Mouse (Mus musculus) lung, embryonic 16.5 days (tissue): ENCODE data around the gene Nexn. TPM values are rescaled to one million over a fixed set of nuclear protein-coding genes. Genes with fewer than 3 reads are reported as not detected.

Experiments
- ATAC-seq: fragments of 200-750 bp; cut with Nextera tagmentation; 2 replicates; pipeline ENCODE4 v1.8.0; 2017; ENCODE audit warnings: low read depth, mild to moderate bottlenecking, moderate library complexity
- H3K27ac ChIP-seq: fragments of 300-500 bp; sonication (generic); 2 replicates; pipeline ENCODE4 v1.5.1; 2014; ENCODE audit warnings: mild to moderate bottlenecking, control low read depth, low read length
- H3K27me3 ChIP-seq: fragments of 300-500 bp; sonication (generic); 2 replicates; pipeline ENCODE4 v1.6.1; 2014; ENCODE audit warnings: low read depth, low read length, mixed read lengths; ENCODE audit not compliant: control insufficient read depth, insufficient read depth
- H3K36me3 ChIP-seq: fragments of 300-500 bp; sonication (generic); 2 replicates; pipeline ENCODE4 v1.6.1; 2014; ENCODE audit warnings: low read length; ENCODE audit not compliant: control insufficient read depth, insufficient read depth
- H3K4me1 ChIP-seq: fragments of 300-500 bp; sonication (generic); replicated peaks from 2 replicates; pipeline ENCODE4 v1.6.1; 2014; ENCODE audit warnings: low read length, mixed read lengths; ENCODE audit not compliant: control insufficient read depth, insufficient read depth
- H3K4me2 ChIP-seq: fragments of 300-500 bp; sonication (generic); 2 replicates; pipeline ENCODE4 v1.6.1; 2014; ENCODE audit warnings: low read depth, low read length, control low read depth
- H3K4me3 ChIP-seq: fragments of 300-500 bp; sonication (generic); 2 replicates; pipeline ENCODE4 v1.5.1; 2014; ENCODE audit warnings: mild to moderate bottlenecking, low read length, control low read depth
- H3K9ac ChIP-seq: fragments of 300-500 bp; sonication (generic); 2 replicates; pipeline ENCODE4 v1.6.1; 2014; ENCODE audit warnings: low read length, control low read depth
- H3K9me3 ChIP-seq: fragments of 300-500 bp; sonication (generic); 2 replicates; pipeline ENCODE4 v1.6.1; 2016; ENCODE audit warnings: low read length; ENCODE audit not compliant: control insufficient read depth
- WGBS: fragments of 180-500 bp; shearing (Covaris S2); extraction: QIAGEN DNeasy Blood & Tissue Kit; methylation state at CpG from one replicate; pipeline ENCODE4 v1.1.7; 2014; 5-methylcytosine and 5-hydroxymethylcytosine counted together
- polyA plus RNA-seq: library from polyadenylated mRNA; unstranded; fragments of >200 nt; fragmentation: Nextera tagmentation; extraction: Ambion mirVana; gene quantifications from 2 replicates; pipeline ENCODE4 v1.2.1, GENCODE M21; 2015

The Nexn gene
- polyA plus RNA-seq, 1 experiment from 2014 or later: 79.2 TPM

DNA sequence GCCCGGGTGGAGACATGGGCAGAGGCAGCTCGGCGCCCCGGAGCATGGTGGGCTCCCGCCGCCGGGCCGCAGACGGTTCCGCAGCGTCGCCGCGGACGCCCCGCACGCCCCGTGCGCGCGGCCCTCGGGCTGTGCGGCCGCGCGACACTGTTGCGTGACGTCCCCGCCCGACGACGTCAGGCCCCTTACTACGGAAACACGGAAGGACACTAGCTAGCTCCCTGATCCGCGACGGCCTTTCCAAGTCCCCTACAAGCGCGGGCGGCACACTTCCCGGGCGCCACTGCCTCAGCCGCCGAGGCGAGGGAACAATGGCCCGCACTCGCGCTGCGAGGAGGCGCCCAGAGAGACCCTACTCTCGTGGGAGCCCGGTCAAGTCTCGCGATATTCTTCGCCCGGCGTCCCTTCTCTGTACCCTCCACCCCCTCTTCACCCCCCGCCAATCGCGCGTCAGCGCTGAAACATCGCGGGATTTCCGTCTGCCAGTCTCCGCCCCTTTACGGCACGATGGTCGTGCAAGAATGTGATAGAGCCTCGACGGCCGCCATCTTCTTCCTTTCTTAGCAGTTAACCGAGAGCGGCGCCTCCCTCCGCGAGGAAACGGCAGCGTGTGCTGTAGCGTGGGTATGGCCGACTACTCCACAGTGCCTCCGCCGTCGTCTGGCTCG is 56.0 kb downstream of the Nexn start, which contains the start of the genes Dnajb4 and Fubp1:
Gene Dnajb4 (minus strand): TSS at position 336 of the 668 bp plus-strand sequence.
Gene Fubp1 (plus strand): TSS at position 456 of the 668 bp plus-strand sequence.
- Histone ChIP-seq H3K9ac (peak within 1 kb of the TSS; percentile 100), H3K9me3 (no peaks in the 10 kb centered on the region), H3K27me3 (no peaks in the 10 kb centered on the region), H3K4me1 (peaks cover 19% of the 10 kb centered on the region), H3K36me3 (no peaks in the 10 kb centered on the region), H3K27ac (peak within 1 kb of the TSS; percentile 99), H3K4me3 (peak within 1 kb of the TSS; percentile 94), H3K4me2 (peak within 1 kb of the TSS; percentile 70)
- ATAC-seq: peak; percentile 97
- under 1% methylated on average over 84 of the region's 85 CpGs for WGBS

GRCm38 (mm10) chr3:152209177-152209966 is 56.8 kb downstream of the Nexn start:
- H3K9me3 ChIP-seq: no peaks in the 10 kb centered on the region
- ATAC-seq: peak; percentile 23
- H3K4me3 ChIP-seq: peak overlapping the region; percentile 94

DNA sequence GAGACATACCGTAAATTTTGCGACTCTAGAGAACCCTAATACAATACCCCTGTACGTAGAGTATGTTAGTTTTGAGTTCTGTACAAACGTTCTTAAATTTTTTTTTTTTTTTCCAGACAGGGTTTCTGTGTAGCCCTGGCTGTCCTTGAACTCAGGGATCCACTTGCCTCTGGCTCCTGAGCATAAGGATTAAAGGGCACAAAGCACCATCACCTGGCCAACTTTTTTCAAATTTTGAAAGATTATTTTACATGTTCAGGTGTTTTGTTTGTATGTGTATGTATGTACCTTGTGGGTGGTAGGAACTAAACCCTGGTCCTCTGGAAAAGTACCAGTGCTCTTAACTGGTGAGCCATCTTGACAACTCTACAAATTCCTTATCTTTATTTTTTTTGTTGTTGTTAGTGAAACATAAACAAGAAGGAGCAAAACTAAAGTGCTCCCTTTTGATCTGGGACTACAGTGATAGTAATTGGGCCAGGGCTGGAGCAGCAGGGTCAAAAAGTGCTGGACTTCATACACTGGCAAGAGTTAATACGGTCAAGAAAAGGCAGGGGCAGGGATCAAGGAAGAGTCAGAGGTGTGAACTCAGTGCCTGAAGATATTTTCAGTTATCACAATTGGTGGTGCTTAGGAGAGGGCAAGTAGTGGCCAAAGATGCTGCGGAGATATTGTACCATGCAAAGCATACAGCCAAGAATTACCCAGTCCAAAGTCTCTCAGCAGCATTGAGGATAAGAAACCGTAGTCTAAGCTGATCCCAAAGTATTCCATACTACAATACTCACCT is 57.9 kb downstream of the Nexn start:
- ATAC-seq: no peak
- peaks cover 16% of the 10 kb centered on the region for H3K4me1 ChIP-seq
- no peaks in the 10 kb centered on the region for H3K27me3 ChIP-seq
- WGBS: 79% methylated on average over 7 of the region's 7 CpGs
- no peaks in the 10 kb centered on the region for H3K9me3 ChIP-seq
- H3K9ac ChIP-seq: no peak overlapping the region
- H3K36me3 ChIP-seq: no peaks in the 10 kb centered on the region
- H3K27ac ChIP-seq: no peak overlapping the region
- H3K4me3 ChIP-seq: no peak overlapping the region
- no peak overlapping the region for H3K4me2 ChIP-seq

More at GRCm38 (mm10) chr3:152209177-152209966, 56.8 kb downstream of the Nexn start:
- no peaks in the 10 kb centered on the region for H3K36me3 ChIP-seq
- H3K27me3 ChIP-seq: no peaks in the 10 kb centered on the region
- WGBS: 1% methylated on average over 25 of the region's 25 CpGs
- peaks cover 19% of the 10 kb centered on the region for H3K4me1 ChIP-seq
- peak overlapping the region; percentile 70 for H3K4me2 ChIP-seq
- peak overlapping the region; percentile 99 for H3K27ac ChIP-seq
- peak overlapping the region; percentile 100 for H3K9ac ChIP-seq

DNA sequence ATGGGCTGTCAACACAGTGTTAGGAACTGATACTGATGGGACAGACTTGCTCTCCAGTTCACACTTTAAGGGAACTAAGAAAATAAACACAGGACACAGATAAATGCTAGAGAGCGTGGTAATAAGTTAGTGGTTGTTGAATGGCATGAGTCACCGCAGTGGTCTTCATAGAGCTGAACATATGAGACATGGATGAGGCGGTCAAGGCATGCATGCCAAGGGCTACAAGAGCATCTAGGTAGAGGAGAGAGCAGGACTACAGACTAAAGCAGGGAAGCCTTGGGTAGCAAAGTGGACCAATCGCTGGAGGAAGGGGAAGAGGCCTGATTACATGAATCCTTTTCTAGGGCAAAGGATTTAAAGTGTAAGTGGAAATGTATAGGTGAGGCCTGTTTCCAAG is 59.0 kb downstream of the Nexn start:
- Histone ChIP-seq H3K36me3 (no peaks in the 10 kb centered on the region), H3K4me2 (no peak overlapping the region), H3K4me3 (no peak overlapping the region)

DNA sequence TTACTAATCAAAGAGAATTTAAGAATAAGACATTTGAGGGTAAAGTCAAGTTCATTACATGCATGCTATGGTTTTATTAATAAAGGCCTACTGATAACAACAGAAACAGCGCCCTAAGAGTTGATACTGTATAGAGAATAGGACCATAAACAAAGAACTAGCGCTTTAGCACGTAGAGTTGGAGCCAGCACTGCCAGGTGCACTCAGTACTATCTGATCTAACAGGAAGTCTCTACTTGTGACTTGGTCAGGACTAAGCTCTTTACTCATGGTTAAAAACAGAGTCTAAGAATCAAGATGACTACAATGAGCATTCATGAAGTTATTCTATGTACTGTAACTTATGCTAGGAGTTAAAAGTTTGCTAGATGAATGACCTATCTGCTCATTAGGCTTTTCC is 61.6 kb downstream of the Nexn start:
- Histone ChIP-seq H3K4me2 (no peak overlapping the region), H3K27me3 (no peaks in the 10 kb centered on the region), H3K27ac (no peak overlapping the region), H3K36me3 (no peaks in the 10 kb centered on the region), H3K4me3 (no peak overlapping the region), H3K9ac (no peak overlapping the region), H3K4me1 (0 out of 2 replicates have a peak, but pooled peaks cover 3% of the 10 kb centered on the region), H3K9me3 (no peaks in the 10 kb centered on the region)
- WGBS: 72% methylated on average over 3 of the region's 3 CpGs
- ATAC-seq: no peak

More for the DNA sequence above, 59.0 kb downstream of the Nexn start:
- H3K27me3 ChIP-seq: no peaks in the 10 kb centered on the region
- no peak for ATAC-seq
- H3K9me3 ChIP-seq: no peaks in the 10 kb centered on the region
- WGBS: 91% methylated on average over 4 of the region's 4 CpGs
- H3K27ac ChIP-seq: no peak overlapping the region
- peaks cover 6% of the 10 kb centered on the region; the same call in 1 of the 2 replicates for H3K4me1 ChIP-seq
- no peak overlapping the region for H3K9ac ChIP-seq

DNA sequence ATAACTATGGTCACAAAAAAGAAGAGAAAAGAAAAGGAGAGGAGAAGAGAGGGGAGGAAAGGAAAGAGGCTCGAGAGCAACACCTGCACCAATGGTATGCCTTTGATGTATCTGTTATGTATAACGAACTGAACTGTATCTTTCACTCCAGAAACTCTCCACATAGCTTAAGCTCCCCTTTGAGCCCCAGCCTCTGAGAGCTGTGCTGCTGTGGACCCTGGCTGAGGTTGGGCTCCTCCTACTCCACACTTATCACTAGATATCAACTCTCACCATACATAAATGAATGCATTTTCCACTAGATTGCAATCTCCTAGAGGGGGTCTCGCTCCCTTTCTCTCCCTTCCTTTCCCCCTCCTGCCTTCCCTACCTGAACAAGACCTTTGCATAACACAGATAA is 62.2 kb downstream of the Nexn start:
- H3K9me3 ChIP-seq: no peaks in the 10 kb centered on the region
- H3K4me2 ChIP-seq: no peak overlapping the region
- 41% methylated on average over 3 of the region's 3 CpGs for WGBS
- no peak for ATAC-seq
- H3K36me3 ChIP-seq: no peaks in the 10 kb centered on the region
- H3K27ac ChIP-seq: no peak overlapping the region
- H3K27me3 ChIP-seq: no peaks in the 10 kb centered on the region
- H3K4me3 ChIP-seq: no peak overlapping the region
- 0 out of 2 replicates have a peak, but pooled peaks cover under 1% of the 10 kb centered on the region for H3K4me1 ChIP-seq
- H3K9ac ChIP-seq: no peak overlapping the region

GRCm38 (mm10) chr3:152203411-152203810 is 62.7 kb downstream of the Nexn start:
- Histone ChIP-seq H3K9me3 (no peaks in the 10 kb centered on the region), H3K27ac (no peak overlapping the region), H3K4me3 (no peak overlapping the region), H3K9ac (no peak overlapping the region), H3K27me3 (no peaks in the 10 kb centered on the region), H3K4me1 (no peaks in the 10 kb centered on the region), H3K36me3 (no peaks in the 10 kb centered on the region), H3K4me2 (no peak overlapping the region)
- no peak for ATAC-seq
- 80% methylated on average over 6 of the region's 6 CpGs for WGBS

GRCm38 (mm10) chr3:152202942-152203341 is 63.2 kb downstream of the Nexn start:
- Histone ChIP-seq H3K27ac (no peak overlapping the region), H3K27me3 (no peaks in the 10 kb centered on the region), H3K4me1 (no peaks in the 10 kb centered on the region), H3K9ac (no peak overlapping the region), H3K4me2 (no peak overlapping the region), H3K36me3 (no peaks in the 10 kb centered on the region), H3K9me3 (no peaks in the 10 kb centered on the region), H3K4me3 (no peak overlapping the region)
- no peak for ATAC-seq

GRCm38 (mm10) chr3:152201651-152202050 is 64.5 kb downstream of the Nexn start:
- Histone ChIP-seq H3K4me2 (no peak overlapping the region), H3K4me1 (no peaks in the 10 kb centered on the region), H3K27me3 (no peaks in the 10 kb centered on the region), H3K9me3 (no peaks in the 10 kb centered on the region), H3K36me3 (no peaks in the 10 kb centered on the region), H3K9ac (no peak overlapping the region), H3K27ac (no peak overlapping the region), H3K4me3 (no peak overlapping the region)
- no peak for ATAC-seq
- 72% methylated on average over 2 of the region's 2 CpGs for WGBS
